In genomic region chr6:17696321-17696734, GRCm38 (mm10) we compare ENCODE assay signal across 8 mouse cellular contexts. TPM values are rescaled to one million over a fixed set of nuclear protein-coding genes. Genes with fewer than 3 reads are reported as not detected.
DNase-seq lines count a peak whose midpoint lies in the region; ATAC-seq lines count a peak whose summit lies in the region.

No protein-coding gene starts in this region.

- no peak overlapping the region; the same call in 1 of the 2 replicates for H3K4me2 ChIP-seq in intestine, embryonic 14.5 days (ENCODE audit: low read length)
- no peak overlapping the region for H3K4me2 ChIP-seq in intestine, embryonic 16.5 days (ENCODE audit: low read depth, low read length)

- H3K9ac ChIP-seq in intestine, embryonic 14.5 days (ENCODE audit: low read length), result no peak overlapping the region
- H3K9ac ChIP-seq in intestine, embryonic 16.5 days (ENCODE audit: low read depth, low read length), result no peak overlapping the region

- H3K4me1 ChIP-seq in intestine, embryonic 14.5 days (replicated peaks; ENCODE audit: control insufficient read depth, insufficient read depth, low read length), result peaks cover 9% of the 10 kb centered on the region; the same call in 1 of the 2 replicates
- H3K4me1 ChIP-seq in intestine, embryonic 16.5 days (ENCODE audit: control insufficient read depth, insufficient read depth, low read length), result peaks cover 9% of the 10 kb centered on the region; the same call in 1 of the 2 replicates

- DNase-seq in intestine, embryonic 14.5 days (ENCODE audit: low spot score), result peak; percentile 67
- DNase-seq in adrenal gland, postnatal 14 days, result peak; percentile 74
- peak; percentile 72 to 79 for DNase-seq in heart, postnatal 10 days
- DNase-seq in left cerebral cortex, postnatal 10 days (ENCODE audit: extremely low spot score in 1 of 2, low spot score in 2 of 2), result peak; percentile 63 to 73
- DNase-seq in mesoderm, embryonic 11.5 days (ENCODE audit: low read depth, low spot score), result peak; percentile 43
- peak; percentile 43 for DNase-seq in splenic B cell, adult 2 months (ENCODE audit: low read depth, low spot score)

- H3K9me3 ChIP-seq in intestine, embryonic 14.5 days (ENCODE audit: control insufficient read depth, low read length), result no peaks in the 10 kb centered on the region
- H3K9me3 ChIP-seq in intestine, embryonic 16.5 days (ENCODE audit: control insufficient read depth, low read length), result no peaks in the 10 kb centered on the region

- H3K27me3 ChIP-seq in intestine, embryonic 14.5 days (replicated peaks; ENCODE audit: control insufficient read depth, insufficient read depth, low read length), result no peaks in the 10 kb centered on the region
- no peaks in the 10 kb centered on the region for H3K27me3 ChIP-seq in intestine, embryonic 16.5 days (replicated peaks; ENCODE audit: control insufficient read depth, insufficient read depth, low read length)
- no peaks in the 10 kb centered on the region for H3K27me3 ChIP-seq in splenic B cell, adult 2 months (ENCODE audit: control insufficient read depth, insufficient read depth, low read length, poor library complexity, severe bottlenecking)

- intact Hi-C loops in heart, postnatal 10 days (cut with DNase I), result no loop called here
- intact Hi-C loops in left cerebral cortex, postnatal 10 days (cut with DNase I), result no loop called here

- no peaks in the 10 kb centered on the region for H3K36me3 ChIP-seq in intestine, embryonic 14.5 days (ENCODE audit: control insufficient read depth, insufficient read depth, low read length)
- no peaks in the 10 kb centered on the region for H3K36me3 ChIP-seq in intestine, embryonic 16.5 days (ENCODE audit: control insufficient read depth, insufficient read depth, low read length)
- no peaks in the 10 kb centered on the region for H3K36me3 ChIP-seq in splenic B cell, adult 2 months (ENCODE audit: control insufficient read depth, insufficient read depth, low read length, poor library complexity, severe bottlenecking)

- WGBS in intestine, embryonic 14.5 days, result 49% methylated on average over 5 of the region's 5 CpGs
- 53% methylated on average over 5 of the region's 5 CpGs for WGBS in intestine, embryonic 16.5 days

- no peak overlapping the region for H3K4me3 ChIP-seq in intestine, embryonic 14.5 days (ENCODE audit: low read depth, low read length)
- no peak overlapping the region for H3K4me3 ChIP-seq in intestine, embryonic 16.5 days (ENCODE audit: low read length)

- no peak overlapping the region for H3K27ac ChIP-seq in intestine, embryonic 14.5 days (ENCODE audit: low read depth)
- H3K27ac ChIP-seq in intestine, embryonic 16.5 days (ENCODE audit: low read length), result no peak overlapping the region

- ATAC-seq in intestine, embryonic 14.5 days (replicated peaks; ENCODE audit: low FRiP score, low TSS enrichment, low read depth), result no peak
- ATAC-seq in intestine, embryonic 16.5 days, result no peak
- ATAC-seq in erythroblast, adult 5-6 weeks (replicated peaks; ENCODE audit: low FRiP score, poor library complexity, severe bottlenecking), result peak; percentile 69

RNA-seq across cellular contexts. Expression of gene St7, which starts 3.6 kb away (rescaled TPM):
- 23.1 and 25.5 TPM in 2 replicates for polyA plus RNA-seq in intestine, embryonic 14.5 days (2014; fragmentation: Nextera tagmentation; extraction: Ambion mirVana)
- polyA plus RNA-seq in intestine, embryonic 16.5 days (2015; fragmentation: Nextera tagmentation; extraction: Ambion mirVana), result 20.5 and 21.8 TPM in 2 replicates
- total RNA-seq in adrenal gland, postnatal 14 days (2021), result 19.8 and 23.4 TPM in 2 replicates
- 29.0 and 73.4 TPM in 2 replicates for total RNA-seq in erythroblast, adult 5-6 weeks (2015; ENCODE audit: low replicate concordance)
- total RNA-seq in erythroblast, adult 5-6 weeks (2017; ENCODE audit: low replicate concordance), result 73.5 and 90.6 TPM in 2 replicates
- 10 to 100 TPM; 29.8 to 30.7 TPM for total RNA-seq in heart, postnatal 10 days (2021)
- total RNA-seq in left cerebral cortex, postnatal 10 days (2021), result 10 to 100 TPM; 41.1 to 46.5 TPM
